Mouse (Mus musculus) bone marrow macrophage, adult 2 months (primary cell): Measurements from ENCODE around the gene Gpatch8. TPM values are rescaled to one million over a fixed set of nuclear protein-coding genes. Genes with fewer than 3 reads are reported as not detected.

ENCODE experiments used
- H3K27ac ChIP-seq: 2 replicates; pipeline ENCODE4 v1.5.1; 2012; ENCODE audit warnings: low read depth, low read length; ENCODE audit not compliant: insufficient read depth
- H3K4me1 ChIP-seq: 2 replicates; pipeline ENCODE4 v1.6.1; 2012; ENCODE audit warnings: low read length; ENCODE audit not compliant: control insufficient read depth, insufficient read depth
- H3K4me3 ChIP-seq: 2 replicates; pipeline ENCODE4 v1.5.1; 2012; ENCODE audit warnings: mild to moderate bottlenecking, low read length, moderate library complexity; ENCODE audit not compliant: insufficient read depth
- CTCF ChIP-seq: IDR thresholded peaks from 2 replicates; pipeline ENCODE4 v1.5.1; 2012; ENCODE audit warnings: low read depth, mild to moderate bottlenecking, low read length, moderate library complexity
- POLR2A ChIP-seq: IDR thresholded peaks from 2 replicates; pipeline ENCODE4 v1.6.1; 2012; ENCODE audit warnings: mild to moderate bottlenecking, low read depth, low read length, borderline replicate concordance
- polyA plus RNA-seq: library from polyadenylated mRNA; stranded (reverse); fragments of >200 nt; gene quantifications from 2 replicates; pipeline ENCODE4 v1.2.4, GENCODE M21; 2012; ENCODE audit not compliant: missing spikeins, insufficient read depth, insufficient read length

Gene Gpatch8
- polyA plus RNA-seq, 1 experiment = 26.8 TPM

DNA sequence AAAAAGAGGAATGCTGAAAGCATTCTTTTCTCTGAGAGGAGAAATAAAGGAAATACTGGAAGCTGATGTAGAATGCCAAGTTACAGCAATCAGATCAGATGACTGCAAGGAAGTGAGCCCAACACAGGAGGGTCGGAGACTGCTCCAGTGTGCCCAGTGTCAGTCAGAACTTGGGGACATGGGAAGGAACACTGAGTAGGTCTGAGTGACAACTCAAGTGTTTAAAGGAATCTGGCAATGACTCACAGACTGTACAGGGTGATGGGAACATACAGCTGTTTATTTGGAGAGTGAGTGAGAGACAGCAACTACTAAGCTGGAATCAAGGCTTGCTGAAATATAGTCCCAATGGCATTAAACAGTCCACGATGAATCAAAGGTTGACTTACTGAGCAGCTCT is 60.0 kb downstream of the Gpatch8 start:
- peaks cover 12% of the 10 kb centered on the region for H3K4me1 ChIP-seq
- peak overlapping the region; percentile 30; the same call in 1 of the 2 replicates for H3K27ac ChIP-seq
- TF ChIP-seq POLR2A (no peak), CTCF (no peak)
- no peak overlapping the region for H3K4me3 ChIP-seq

DNA sequence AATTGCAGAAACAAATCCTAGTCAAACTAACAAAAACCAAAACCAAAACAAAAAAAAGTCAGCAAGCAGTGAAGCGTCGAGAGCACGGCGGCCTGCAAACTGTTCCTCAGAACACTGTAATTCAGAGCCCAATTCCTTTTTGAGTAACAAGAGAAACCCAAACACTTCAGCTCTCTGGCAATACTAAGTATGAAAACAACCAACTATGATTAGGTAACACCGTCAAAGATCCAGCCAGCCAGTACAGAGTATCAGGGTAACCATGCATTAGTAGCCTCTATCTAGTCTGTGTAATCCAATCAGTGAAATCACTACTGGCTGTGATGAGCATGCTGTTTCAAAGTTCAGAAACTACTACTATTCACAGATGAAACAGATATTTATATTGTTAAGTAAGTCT is 60.5 kb downstream of the Gpatch8 start:
- Histone ChIP-seq H3K4me3 (no peak overlapping the region), H3K4me1 (peaks cover 12% of the 10 kb centered on the region), H3K27ac (no peak overlapping the region)
- TF ChIP-seq CTCF (no peak), POLR2A (no peak)

DNA sequence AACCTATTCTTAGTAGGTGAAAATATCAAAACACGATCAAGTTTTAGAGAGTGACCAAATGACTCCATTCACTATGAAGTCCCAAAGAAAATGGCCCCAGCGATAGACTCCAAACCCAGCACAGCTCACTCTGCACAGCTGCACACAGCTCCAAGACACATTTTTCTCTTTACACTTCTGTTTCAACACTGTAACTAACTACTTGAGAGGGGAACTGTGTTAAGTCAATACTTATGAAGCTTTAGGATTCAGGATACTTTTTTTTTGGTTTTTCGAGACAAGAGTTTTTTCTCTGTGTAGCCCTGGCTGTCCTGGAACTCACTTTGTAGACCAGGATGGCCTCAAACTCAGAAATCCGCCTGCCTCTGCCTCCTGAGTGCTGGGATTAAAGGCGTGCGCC is 61.1 kb downstream of the Gpatch8 start:
- TF ChIP-seq POLR2A (no peak), CTCF (no peak)
- no peak overlapping the region for H3K27ac ChIP-seq
- H3K4me1 ChIP-seq = peaks cover 12% of the 10 kb centered on the region
- no peak overlapping the region for H3K4me3 ChIP-seq

GRCm38 (mm10) chr11:102494063-102494650 is 62.0 kb downstream of the Gpatch8 start:
- Histone ChIP-seq H3K4me3 (no peak overlapping the region), H3K27ac (no peak overlapping the region), H3K4me1 (peaks cover 12% of the 10 kb centered on the region)
- TF ChIP-seq CTCF (no peak), POLR2A (no peak)

GRCm38 (mm10) chr11:102493241-102493640 is 63.0 kb downstream of the Gpatch8 start:
- Histone ChIP-seq H3K27ac (no peak overlapping the region), H3K4me1 (peaks cover 12% of the 10 kb centered on the region), H3K4me3 (no peak overlapping the region)
- no peak for TF ChIP-seq POLR2A
- no peak for TF ChIP-seq CTCF

DNA sequence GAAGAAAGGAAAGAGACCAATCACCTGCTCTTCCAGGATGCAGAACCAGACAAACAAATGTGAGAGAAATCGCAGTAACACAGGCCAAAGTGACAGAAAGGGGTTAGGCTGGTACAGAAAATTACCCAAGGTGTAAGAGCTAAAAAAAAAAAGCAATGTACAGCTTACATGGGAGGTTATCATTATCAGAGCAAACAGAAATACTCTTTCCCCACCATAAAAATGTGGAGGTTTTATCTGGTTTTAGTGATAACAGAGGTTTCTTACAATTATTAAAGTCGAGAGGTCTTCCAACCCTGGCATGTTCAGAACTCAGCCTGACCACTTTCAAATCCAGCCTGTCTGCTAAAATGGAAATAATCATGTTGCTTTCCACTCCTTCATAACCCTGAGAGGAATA is 68.3 kb downstream of the Gpatch8 start:
- Histone ChIP-seq H3K4me1 (no peaks in the 10 kb centered on the region), H3K4me3 (no peak overlapping the region), H3K27ac (no peak overlapping the region)
- no peak for TF ChIP-seq CTCF
- no peak for TF ChIP-seq POLR2A

- no peak overlapping the region for H3K27ac ChIP-seq
- no peaks in the 10 kb centered on the region for H3K4me1 ChIP-seq
- no peak for TF ChIP-seq POLR2A
- peak; percentile 49 for TF ChIP-seq CTCF
Observed at GRCm38 (mm10) chr11:102486733-102487386, 69.3 kb downstream of the Gpatch8 start.

DNA sequence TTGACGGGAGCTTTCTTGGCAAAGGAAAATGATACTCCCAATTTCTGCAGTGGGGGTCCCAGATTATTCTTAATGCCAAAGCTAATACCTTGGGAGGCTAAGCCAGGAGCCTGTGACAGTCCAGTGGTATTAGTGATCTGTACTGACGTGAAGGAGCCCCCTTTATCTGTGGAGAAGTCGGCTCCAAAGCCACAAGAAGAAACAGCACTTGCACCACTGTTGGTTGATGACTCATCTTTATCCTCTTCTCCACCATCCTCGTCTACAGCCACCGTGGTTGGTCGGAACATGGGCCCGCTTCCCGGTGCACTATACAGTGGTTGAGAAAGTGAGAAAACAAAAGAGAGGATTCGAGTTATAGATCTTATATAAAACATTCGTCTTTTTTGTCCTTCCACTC is 74.4 kb downstream of the Gpatch8 start:
- Histone ChIP-seq H3K4me1 (no peaks in the 10 kb centered on the region), H3K27ac (no peak overlapping the region), H3K4me3 (no peak overlapping the region)
- no peak for TF ChIP-seq CTCF
- no peak for TF ChIP-seq POLR2A

More at GRCm38 (mm10) chr11:102486733-102487386, 69.3 kb downstream of the Gpatch8 start:
- H3K4me3 ChIP-seq = no peak overlapping the region

- Histone ChIP-seq H3K4me1 (no peaks in the 10 kb centered on the region), H3K4me3 (no peak overlapping the region), H3K27ac (no peak overlapping the region)
- TF ChIP-seq CTCF (no peak), POLR2A (no peak)
Observed at GRCm38 (mm10) chr11:102480897-102481296, 75.3 kb downstream of the Gpatch8 start.

DNA sequence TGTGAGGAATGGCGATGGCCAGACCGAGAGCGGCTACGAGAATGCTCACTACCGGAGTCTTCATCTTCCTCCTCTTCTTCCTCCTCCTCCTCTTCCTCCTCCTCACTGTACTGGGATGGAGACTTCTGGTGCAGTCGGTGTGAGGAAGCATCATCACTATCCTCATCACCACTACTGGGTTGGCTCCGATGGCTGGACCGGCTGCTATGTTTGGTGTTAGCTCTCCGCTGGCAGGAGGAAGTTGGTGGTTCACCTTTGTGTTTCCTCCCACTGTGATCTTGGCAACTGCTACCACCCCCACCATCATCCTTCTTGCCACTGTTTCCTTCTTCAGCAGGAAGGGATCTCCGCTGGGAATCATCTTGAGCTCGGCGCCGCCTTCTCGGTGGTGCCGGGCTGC is 76.1 kb downstream of the Gpatch8 start:
- no peaks in the 10 kb centered on the region for H3K4me1 ChIP-seq
- H3K4me3 ChIP-seq = no peak overlapping the region
- H3K27ac ChIP-seq = no peak overlapping the region
- TF ChIP-seq CTCF (no peak), POLR2A (no peak)
